Mouse (Mus musculus): Measurements from ENCODE around the gene Klk1b9.

DNA sequence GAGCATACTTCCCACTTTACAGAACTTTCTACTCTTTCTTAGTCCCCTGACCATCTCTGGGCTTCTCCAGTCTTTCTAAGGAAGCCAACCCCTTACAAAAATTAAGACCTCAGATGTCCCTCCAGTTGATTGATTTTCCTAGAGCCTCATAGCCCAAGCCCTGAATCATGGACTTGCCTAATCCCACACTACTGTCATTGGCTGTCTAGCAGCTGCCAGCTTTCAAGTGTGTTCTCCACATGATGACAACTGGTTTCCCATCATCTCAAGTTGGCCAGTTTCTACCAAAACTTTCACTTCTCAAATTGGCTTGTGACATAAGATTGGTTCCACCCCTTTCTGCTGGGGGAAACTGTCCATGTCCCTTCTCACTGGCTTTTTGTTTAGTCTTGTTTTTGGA, 29.0 kb downstream of the Klk1b9 start:
- TF ChIP-seq EP300 (optimal IDR thresholded peaks at IDR 0.05) (no peak), CTCF (IDR thresholded peaks at IDR 0.05; ENCODE audit: low read depth) (no peak)
